Mouse (Mus musculus) thymus, adult 2 months (tissue): ENCODE data around the gene Zfp593.

ENCODE experiments used
- CTCF ChIP-seq: fragments of 200-500 bp; IDR thresholded peaks from 2 replicates; pipeline ENCODE4 v1.5.1; 2012; ENCODE audit warnings: mild to moderate bottlenecking, control low read depth, low read length, moderate library complexity, borderline replicate concordance; ENCODE audit not compliant: control insufficient read depth, poor library complexity, insufficient read depth; ENCODE audit errors: extremely low read depth
- POLR2A ChIP-seq: fragments of 200-500 bp; IDR thresholded peaks from 2 replicates; pipeline ENCODE4 v1.6.1; 2012; ENCODE audit warnings: mild to moderate bottlenecking, low read length, control low read depth, moderate library complexity; ENCODE audit not compliant: control insufficient read depth, poor library complexity, insufficient read depth; ENCODE audit errors: extremely low read depth

DNA sequence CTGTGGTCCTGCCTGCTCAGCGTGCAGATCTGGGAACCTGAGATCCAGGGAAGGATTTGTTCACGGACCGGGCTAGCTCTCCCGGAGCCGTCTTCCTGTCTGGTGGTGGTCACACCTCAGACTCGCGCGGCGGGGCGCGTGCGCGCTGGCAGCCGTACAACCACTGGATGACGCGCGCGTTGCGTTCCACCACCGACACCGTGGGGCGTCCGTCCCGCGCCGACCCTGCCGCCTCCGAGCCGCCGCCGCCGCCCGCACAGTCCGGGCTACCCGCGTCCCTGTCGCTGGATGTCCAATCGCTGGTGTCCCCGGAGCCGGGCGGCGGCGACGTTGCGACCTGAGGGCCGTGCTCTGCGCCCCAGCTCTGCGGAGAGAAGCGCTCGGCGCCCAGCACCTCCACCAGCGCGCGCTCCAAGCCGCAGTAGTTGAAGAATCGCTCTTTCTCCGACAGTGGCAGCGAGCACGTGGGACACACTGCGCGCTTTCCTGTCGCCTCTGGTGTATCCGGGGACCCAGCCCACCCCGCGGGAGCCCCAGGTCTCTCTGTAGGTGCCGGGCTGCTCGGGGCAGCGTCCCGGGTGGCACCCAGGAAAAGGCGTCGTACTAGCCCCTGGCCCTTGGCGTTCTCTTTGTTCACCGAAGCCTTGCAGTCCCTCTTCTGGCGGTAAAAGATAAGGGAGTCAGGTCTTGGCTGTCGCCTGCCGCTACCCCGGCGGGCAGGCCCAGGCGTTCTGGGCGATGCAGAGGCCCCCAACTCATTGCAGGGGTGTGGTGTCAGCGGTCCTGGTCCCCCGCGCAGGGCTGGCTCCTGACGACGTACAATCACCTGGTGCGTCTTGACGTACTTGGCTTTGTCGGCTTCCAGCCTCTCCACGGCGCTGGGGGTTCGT lies 6.1 kb upstream of the Zfp593 start:
- TF ChIP-seq CTCF (0 out of 2 replicates have a peak, but pooled peaks have one; percentile 8), POLR2A (no peak)
